Mouse (Mus musculus): ENCODE measurements around the gene Lrrc8c. TPM values are rescaled to one million over a fixed set of nuclear protein-coding genes. Genes with fewer than 3 reads are reported as not detected.

The Lrrc8c gene
- polyA plus RNA-seq, 1 experiment from 2014 or later, result 24.5 TPM

GRCm38 (mm10) chr5:105593630-105594029 is 74.4 kb downstream of the Lrrc8c start:
- no peak for DNase-seq (ENCODE audit: low spot score)

DNA sequence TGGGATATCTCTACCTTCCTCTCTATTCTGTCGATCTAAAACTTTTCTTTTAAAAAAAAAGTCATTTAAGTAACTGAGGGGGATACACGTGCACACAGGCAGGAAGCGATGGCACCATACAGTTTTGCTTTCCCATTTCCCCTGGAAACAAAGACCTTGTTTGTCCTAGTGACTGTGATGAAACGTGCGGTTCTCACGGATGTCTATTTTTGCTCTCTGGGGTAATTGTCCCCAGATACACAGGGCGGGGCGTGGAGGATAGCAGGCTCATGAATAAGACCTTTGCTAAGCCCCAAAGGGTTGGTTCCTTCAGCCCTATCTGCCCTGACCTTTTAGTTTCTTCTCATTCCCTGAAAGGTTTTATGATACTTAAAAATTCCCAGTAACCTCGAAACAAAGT is 79.7 kb downstream of the Lrrc8c start:
- DNase-seq (ENCODE audit: low spot score), result peak; percentile 36

- DNase-seq (ENCODE audit: low spot score), result no peak
These were observed 80.1 kb downstream of the Lrrc8c start for GRCm38 (mm10) chr5:105599315-105599714.

- DNase-seq (ENCODE audit: low spot score), result no peak
These were observed 81.8 kb downstream of the Lrrc8c start for GRCm38 (mm10) chr5:105600998-105601397.

GRCm38 (mm10) chr5:105602585-105602984 is 83.4 kb downstream of the Lrrc8c start:
- no peak for DNase-seq (ENCODE audit: low spot score)

- no peak for DNase-seq (ENCODE audit: low spot score)
These were observed 86.5 kb downstream of the Lrrc8c start for GRCm38 (mm10) chr5:105605736-105606135.

DNA sequence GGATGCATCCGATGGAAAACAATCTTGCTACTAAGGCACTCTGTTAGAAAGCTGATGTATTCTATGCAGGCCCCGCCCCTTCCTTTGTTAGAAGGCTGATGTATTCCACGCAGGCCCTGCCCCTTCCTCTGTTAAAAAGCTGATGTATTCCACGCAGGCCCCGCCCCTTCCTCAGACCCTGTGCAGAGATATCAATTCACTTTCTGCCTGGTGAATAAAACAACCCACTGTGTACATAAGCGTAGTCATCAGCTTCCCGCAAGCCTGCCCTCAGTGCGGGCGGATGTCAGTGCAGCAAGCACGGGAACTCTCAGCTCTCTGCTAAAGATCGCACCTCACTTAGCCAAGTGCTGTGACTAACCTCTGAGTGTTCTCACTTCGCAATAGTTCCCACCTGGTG is 90.5 kb downstream of the Lrrc8c start:
- DNase-seq (ENCODE audit: low spot score), result no peak

- DNase-seq (ENCODE audit: low spot score), result no peak
These were observed 93.8 kb downstream of the Lrrc8c start for GRCm38 (mm10) chr5:105613002-105613401.

DNA sequence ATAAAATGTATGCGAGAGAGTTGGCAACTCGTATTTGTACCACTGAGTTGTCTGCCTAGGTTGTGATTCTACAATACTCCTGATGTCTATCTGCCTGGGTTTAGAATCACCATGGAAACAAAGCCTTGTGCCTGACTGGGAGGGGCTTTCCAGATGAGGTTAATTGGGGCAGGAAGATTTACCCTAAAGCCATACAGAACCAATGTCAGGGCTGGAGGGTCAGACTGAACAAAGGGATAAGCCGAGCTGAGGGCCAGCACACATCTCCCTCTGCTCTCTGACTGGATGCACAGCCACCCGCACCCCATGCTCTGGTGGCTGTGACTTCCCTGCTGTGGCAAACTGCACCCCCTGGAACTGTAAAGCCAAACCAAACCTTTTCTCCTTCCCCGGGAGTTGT is 94.8 kb downstream of the Lrrc8c start:
- DNase-seq (ENCODE audit: low spot score), result no peak

GRCm38 (mm10) chr5:105614682-105615434 is 95.7 kb downstream of the Lrrc8c start:
- DNase-seq (ENCODE audit: low spot score), result no peak

GRCm38 (mm10) chr5:105615871-105616454 is 96.8 kb downstream of the Lrrc8c start:
- DNase-seq (ENCODE audit: low spot score), result peak; percentile 85

- DNase-seq (ENCODE audit: low spot score), result peak; percentile 58
These were observed 97.3 kb downstream of the Lrrc8c start for GRCm38 (mm10) chr5:105616538-105616937.

DNA sequence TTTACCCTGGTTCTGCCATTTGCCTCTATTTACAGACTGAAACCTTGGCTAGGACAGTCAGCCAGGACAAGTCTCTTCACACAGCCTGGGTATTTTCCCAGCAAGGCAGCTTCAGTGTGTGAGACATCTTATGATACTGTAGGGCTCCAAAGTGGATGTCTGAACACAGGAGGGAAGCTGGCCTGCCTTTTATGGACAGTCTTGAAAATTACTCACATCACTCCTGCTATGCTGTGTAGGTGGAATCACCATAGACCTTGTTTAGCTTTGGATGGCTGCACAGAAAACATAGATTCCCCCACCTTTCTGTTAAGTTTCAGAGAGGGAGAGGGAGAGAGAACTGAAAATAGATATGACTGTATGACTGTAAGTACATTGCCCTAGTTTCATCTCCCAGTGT is 99.3 kb downstream of the Lrrc8c start:
- DNase-seq (ENCODE audit: low spot score), result no peak

DNA sequence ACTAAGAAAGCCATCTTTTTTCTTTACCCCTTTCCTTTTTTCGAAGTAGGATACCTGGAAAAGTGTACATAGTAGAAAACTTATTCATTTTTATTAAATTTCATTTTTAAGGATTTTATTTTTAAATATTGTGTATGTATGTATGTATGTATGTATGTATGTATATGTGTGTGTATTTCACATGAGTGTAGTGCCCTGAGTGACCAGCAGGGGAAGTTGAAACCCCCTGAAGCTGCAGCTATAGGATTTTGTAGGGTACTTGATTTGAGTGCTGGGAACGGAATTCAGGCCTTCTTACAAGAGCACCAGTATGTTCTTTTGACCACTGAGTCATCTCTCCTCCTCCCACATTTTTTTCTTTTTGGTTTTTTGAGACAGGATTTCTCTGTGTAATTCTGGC is 100.5 kb downstream of the Lrrc8c start:
- no peak for DNase-seq (ENCODE audit: low spot score)

DNA sequence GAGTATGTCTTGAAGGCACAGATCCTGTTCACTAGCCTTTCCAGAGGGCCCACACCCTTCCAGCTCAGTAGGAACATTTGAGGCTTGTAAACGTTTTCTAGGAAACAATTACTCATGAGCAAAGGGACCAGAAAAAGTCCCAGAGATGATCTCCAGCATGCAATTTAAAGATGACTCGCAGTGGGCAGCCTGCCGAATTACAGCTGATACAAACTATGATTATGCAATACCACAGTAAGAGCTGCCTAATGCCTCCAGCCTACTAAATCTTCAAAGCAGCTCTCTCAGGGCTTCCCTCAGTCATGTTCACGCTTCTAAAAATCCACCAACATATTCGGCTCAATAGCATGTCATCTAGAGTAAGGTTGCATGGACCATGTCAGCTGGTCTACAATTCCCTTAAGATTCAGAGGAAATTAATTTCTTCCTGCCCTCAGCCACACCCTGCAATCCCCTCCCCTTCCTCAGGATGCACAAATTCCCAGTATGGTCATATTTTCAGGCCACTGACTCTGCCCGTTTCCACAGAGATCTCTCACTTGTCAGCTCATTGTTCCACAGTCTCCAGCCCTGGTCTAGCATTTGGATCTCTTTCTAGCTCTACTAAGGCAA is 101.4 kb downstream of the Lrrc8c start:
- DNase-seq (ENCODE audit: low spot score), result no peak

DNA sequence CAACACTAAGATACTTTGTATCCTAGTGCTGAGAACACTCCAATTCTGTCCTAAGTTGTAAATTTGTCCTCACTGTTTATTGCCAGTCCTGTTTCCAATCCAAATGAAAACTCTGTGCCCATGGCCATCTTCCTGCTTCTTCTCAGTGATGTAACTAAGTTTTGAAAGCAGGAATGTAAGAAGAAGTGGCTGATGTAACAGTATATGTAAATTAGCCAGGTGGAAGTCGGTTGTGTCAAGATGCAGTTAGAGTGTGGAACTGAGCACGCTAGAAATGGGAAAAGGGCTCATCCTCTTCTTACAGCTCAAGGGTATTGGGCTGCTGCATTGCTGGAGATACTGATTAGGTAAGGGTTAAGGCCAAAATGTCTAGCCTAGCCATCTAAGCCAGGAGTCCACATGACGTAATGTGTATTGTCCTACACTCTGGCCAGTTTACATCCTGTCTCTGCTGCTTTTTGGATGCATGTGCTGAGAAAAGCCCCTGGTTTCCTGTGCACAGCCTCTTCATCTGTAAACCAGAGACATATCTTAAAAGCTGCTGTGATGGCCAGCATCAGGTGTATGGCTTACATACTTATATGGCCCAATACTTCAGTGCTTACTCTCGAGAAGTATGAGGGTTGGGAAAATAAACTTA is 104.0 kb downstream of the Lrrc8c start:
- no peak for DNase-seq (ENCODE audit: low spot score)

DNA sequence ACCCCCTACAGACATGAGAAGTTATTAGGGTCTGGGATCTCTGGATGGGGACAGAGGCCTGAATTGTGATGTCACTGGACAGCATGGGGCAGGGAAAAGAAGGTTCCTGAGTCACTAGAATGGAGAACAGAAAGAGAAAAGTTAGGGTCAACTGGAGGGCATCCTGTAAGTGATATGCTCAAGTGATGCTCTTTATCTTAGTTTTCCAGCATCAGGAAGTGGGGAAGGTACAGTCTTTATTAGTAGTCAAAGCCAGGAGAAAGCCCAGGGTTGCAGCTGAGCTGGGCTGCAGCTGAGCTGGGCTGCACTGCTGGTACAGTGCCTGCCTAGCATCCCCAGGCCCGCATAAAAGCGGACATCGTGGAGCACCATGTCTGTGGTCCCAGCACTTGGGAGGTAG is 105.1 kb downstream of the Lrrc8c start:
- no peak for DNase-seq (ENCODE audit: low spot score)

GRCm38 (mm10) chr5:105625504-105626150 is 106.4 kb downstream of the Lrrc8c start:
- DNase-seq (ENCODE audit: low spot score), result no peak

DNA sequence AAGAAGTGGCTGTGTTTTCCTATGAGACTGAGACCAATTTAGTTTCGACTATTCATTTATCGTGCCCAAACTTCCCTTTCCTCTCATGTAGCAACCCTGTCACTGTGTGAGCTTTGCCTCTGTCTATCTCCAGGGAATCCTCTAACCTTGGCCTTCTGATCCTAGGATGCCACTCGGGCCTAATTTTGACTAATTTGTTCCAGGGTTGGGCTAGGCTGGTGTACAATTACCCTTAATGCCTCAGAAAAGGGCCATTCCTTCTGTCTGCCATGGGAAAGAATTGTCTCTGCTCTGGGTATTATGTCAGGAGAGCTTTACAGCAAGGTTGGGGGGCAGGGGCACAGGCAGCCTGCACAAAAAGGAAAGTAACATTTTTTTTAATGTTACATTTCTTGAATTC is 107.2 kb downstream of the Lrrc8c start:
- DNase-seq (ENCODE audit: low spot score), result no peak

DNA sequence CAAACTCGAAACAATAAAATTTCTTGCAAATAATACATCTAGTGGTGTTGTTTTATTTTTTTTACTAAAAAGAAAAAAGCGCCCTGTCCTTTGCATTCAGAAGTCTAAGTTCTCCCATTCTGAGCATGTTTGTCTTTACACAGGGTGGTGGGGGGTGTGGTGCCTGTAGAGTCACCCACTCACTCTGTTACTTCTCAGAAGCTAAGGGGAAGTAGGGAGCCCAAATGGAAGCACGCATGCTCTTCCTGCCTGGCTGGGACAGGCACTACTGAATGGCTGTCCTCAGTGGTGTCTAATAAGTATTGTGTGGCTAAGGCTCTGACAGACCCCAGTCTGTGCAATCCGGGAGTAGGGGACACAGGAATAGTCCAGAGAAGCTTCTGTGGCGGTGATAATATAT is 107.9 kb downstream of the Lrrc8c start:
- no peak for DNase-seq (ENCODE audit: low spot score)

GRCm38 (mm10) chr5:105629955-105630354 is 110.8 kb downstream of the Lrrc8c start:
- DNase-seq (ENCODE audit: low spot score), result no peak

- DNase-seq (ENCODE audit: low spot score), result no peak
These were observed 112.9 kb downstream of the Lrrc8c start for GRCm38 (mm10) chr5:105632066-105632465.
